Mouse (Mus musculus) common myeloid progenitor, adult 5-6 weeks (primary cell): ENCODE results near the gene Reln. TPM values are rescaled to one million over a fixed set of nuclear protein-coding genes. Genes with fewer than 3 reads are reported as not detected.

Experiments used
- ATAC-seq: replicated peaks from 2 replicates; pipeline ENCODE4 v1.8.0; 2016; ENCODE audit warnings: low read depth, mild to moderate bottlenecking, moderate TSS enrichment, inconsistent platforms; ENCODE audit not compliant: poor library complexity, severe bottlenecking
- total RNA-seq: library from RNA; stranded (forward); fragments of 200-1000, 187-1606 nt; gene quantifications from 2 replicates; pipeline ENCODE4 v1.2.3, GENCODE M21; 2017

The Reln gene
- total RNA-seq, 1 experiment from 2014 or later, result 0.69 TPM

DNA sequence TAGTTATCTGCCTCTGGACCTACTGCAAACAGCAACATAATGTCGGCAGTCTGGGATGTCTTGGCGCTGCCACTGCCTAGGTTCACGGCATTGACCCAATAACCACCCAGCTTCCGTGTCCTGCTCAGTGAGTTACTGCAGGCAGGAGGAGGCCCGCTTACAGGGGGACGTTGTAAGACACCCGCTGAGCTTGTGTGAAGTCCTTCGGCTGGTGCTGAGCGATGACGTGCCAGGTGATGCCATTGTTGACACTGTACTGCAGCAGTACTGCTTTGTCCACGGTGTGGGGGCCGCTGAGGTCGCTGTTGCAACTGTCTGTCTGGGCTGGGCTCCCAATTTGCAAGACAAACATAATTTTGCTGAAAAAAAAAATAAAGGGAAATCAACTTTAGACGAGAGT, 447.9 kb downstream of the Reln start:
- ATAC-seq, result no peak

DNA sequence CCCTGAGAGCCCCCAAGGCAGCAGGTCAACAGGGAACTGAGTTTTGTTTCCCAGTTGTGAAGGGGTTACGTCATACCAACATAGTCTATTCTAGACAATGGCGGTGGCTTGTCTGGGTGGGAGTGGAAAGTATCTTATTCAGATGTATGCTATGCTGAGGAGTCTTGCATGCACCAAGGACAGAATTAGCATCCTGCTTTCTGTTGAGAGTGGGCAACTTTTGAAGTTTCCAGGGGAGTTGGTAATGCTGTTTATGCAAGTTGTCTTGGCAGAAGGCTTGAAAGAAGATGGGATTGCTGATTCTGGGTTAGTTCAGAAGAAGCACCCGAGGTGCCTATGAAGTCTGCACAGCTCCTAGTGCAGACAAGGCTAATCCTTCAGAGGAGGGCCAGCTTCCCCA, 450.3 kb downstream of the Reln start:
- no peak for ATAC-seq

DNA sequence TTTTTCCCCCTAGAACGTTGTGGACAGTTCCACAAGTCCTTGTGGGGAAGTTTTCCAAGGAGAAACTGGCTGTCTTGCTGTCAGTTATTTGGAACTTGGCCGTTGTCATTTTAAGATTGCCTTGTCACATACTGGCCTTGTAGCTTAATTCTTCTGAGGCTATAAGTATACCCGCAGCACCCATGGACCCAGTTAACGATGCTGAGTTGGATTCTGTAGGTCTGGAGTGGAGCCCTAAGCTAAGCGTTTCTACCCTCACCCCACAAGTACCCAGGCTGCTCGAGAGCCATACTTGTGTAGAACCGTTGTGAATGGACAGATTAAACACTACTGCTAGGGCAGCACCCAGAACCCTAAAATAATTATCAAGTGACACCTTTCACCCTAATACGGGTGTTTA, 477.8 kb downstream of the Reln start:
- no peak for ATAC-seq

DNA sequence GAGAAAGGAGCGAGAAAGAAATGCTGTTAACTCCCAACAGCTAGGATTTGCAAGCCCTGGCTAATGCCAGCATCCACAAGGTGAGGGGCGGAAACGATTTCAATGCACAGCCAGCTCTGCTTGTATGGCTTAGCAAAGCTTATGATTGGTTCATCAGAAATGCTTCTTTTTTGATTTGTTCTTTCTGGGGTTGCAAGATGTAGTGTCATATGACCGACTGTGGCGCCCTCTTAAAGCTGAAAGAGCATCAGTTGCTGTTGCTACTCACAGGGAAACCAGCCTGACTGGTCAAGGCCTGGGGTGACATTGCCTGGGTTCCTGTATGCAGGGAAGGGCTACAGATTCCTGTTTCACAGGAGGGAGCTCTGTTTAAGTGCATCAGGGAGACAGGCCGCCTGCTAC, 478.2 kb downstream of the Reln start:
- no peak for ATAC-seq

DNA sequence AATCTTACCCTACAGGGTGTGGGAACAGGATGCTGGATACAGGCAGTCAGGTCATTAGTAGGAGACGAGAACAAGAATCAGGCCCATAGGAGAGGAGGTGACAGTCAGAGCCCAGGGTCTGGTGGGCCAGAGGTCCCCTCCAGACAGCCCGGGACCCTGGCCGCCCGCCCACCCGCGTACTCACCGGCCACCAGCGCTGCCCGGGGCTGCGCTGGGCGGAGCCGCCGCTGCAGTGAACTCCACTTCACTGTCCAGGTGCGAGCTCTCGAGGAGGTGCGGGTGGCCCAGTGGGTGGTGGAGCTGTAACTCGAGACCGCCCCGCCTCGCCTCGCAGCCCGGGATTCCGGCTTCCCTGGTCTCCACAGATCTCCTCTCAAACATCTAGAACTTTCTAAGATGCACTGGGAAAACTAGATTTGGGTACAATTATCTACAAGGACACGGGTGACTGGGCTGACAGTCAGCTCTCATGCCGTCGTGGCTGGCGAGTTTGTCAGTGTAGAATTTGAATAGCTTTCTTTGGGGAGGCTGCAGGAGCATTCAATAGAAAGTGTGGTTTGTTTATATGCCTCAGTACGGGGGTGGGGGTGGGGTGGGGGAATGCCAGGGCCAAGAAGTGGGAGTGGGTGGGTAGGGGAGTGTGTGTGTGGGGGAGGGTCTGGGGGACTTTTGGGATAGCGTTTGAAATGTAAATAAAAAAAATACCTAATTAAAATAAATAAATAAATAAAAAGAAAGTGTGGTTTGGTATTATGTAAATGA, 479.0 kb downstream of the Reln start, which contains the start of gene Slc26a5:
TSS of gene Slc26a5 (minus strand) at position 259 of the 762 bp plus-strand sequence.
- no peak for ATAC-seq

DNA sequence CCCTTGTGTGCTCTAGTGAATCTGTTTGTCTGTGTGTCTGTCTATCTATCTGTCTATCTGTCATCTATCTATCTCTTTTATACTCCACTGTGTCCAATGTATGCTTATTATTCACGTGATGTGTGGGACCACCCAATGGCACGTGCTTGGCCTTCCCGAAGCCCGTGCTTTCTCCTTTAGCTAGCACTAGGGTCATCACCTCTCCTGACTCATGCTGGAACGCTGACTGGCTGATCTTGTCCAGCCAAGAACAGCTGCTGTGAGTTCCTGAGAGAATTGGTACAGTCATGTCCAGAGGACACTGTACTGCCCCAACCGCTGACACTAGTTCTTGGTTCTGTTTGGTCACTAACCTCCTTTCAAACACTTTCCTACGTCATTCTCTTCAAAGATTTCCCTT, 485.8 kb downstream of the Reln start:
- ATAC-seq, result no peak

DNA sequence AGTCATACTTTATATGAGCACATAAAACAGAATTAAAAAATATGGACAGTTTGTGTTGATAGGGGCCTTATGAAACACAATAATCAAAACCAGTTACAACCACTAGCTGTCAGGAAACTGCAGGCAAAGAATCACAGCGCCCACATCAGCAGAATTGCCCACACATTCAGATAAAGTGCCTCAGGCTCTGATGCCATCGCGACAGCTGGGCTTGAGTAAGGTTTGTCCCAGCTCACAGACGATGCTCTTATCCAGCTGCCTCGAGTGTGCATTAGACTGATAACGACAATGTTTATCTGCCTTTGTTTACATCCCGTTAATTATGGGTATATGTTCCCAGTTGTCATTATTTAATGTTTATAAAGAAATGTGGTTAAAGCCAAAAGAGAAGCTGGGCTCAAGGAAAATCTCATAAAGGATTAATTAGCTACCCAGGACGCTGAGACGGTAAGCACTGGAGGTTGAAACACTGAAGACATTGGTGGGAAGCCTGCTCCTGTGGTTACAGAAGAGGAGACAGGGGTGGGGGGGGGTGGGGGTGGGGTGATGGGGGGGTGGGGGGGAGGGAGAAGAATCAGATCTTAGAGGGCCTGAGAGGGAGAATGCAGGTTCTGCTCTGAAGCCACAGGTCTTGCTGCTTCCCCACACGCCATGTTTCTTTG, 492.7 kb downstream of the Reln start:
- ATAC-seq, result no peak

DNA sequence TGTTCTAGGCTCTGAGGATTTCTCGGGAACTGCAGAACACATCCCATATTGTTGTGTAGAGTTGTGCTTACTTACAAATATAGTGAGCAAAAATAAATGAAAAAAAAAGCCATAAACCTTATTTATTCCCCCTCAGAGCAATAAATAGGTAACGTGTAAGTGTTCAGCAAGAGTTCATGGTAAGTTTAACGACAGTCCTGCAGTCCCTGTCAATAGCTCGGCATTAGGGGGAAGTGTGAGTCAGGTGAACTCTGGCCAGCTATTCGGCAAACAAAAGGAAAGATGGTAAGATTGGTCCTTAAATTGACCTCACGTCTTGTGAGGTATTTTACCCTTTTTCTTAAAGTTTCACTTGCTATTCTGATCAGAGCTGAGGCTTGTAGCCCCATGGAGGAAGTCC, 497.1 kb downstream of the Reln start:
- no peak for ATAC-seq

DNA sequence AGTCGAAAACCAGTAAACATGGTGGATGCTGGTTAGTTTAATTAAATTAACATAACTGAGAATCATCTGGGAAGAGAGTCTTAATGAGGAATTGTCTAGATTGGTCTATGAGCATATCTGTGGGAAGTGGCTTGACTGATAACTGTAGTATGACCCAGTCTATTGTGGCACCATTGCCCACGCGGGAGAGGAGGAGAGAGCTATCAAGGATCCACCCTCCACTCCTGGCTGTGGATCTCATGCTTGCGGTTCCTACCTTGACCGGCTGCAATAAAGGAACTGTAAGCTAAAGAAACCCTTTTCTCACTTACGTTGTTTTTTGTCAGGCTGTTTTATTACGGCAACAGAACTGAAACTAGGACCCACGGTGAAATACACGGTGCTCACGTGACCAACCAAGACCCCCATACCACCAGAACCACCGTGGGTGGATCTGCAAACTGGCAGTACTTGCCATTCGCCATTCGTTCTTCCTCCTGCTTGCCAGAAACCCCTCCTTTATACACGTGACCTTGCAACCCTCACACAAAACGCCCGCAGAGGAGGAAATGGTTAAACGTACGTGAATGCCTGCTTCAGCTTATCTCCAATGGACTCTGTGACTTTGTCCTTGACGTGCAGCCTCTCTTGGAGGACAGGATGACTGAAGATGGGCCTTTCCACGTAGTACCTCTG, 497.7 kb downstream of the Reln start:
- no peak for ATAC-seq

DNA sequence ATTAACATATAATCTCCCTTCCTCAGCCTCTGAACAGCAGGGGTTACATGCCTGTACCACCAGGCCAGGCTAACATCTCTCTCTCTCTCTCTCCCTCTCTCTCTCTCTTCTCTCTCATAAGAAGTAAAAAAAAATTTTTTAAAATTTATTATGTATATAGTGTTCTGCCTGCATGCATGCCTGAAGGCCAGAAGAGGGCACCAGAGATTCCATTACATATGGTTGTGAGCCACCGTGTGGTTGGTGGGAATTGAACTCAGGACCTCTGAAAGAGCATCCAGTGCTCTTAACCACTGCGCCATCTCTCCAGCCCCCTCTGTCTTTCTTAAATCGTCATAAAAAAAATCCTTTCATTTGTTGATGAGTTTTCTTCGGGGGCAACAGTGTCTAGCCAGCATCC, 499.8 kb downstream of the Reln start:
- no peak for ATAC-seq

Other genes with a start within 250 kb of the Reln start
- gene Orc5, start 205.7 kb upstream of the Reln start, total RNA-seq, result 43.0 and 53.8 TPM in 2 replicates